Mouse (Mus musculus) CH12.LX (cell line): Measurements from ENCODE around the gene Gm20517. TPM values are rescaled to one million over a fixed set of nuclear protein-coding genes. Genes with fewer than 3 reads are reported as not detected.

Source experiments
- DNase-seq: peaks from one replicate; pipeline ENCODE4 v3.0.0-alpha.2; 2013; ENCODE audit errors: extremely low read depth
- H3K27ac ChIP-seq: 2 replicates; pipeline ENCODE4 v1.5.1; 2012; ENCODE audit warnings: low read depth, mild to moderate bottlenecking, control low read depth, moderate library complexity; ENCODE audit not compliant: insufficient read depth
- H3K27me3 ChIP-seq: replicated peaks from 2 replicates; pipeline ENCODE3; 2012; ENCODE audit warnings: inconsistent platforms
- H3K36me3 ChIP-seq, 2 experiments: replicated peaks in 1 of 2; 2 replicates each; pipeline versions ENCODE3 to v1.6.1; 2012; ENCODE audit warnings: inconsistent platforms in 1 of 2, low read length in 1 of 2, mild to moderate bottlenecking in 1 of 2, mixed read lengths in 1 of 2, moderate library complexity in 1 of 2; ENCODE audit not compliant: control insufficient read depth in 1 of 2, insufficient read depth in 1 of 2
- H3K4me1 ChIP-seq, 2 experiments: 2 replicates each; pipeline ENCODE4 v1.6.1; 2012; ENCODE audit warnings: inconsistent platforms in 1 of 2, moderate library complexity in 1 of 2; ENCODE audit not compliant: insufficient read depth in 2 of 2, control insufficient read depth in 1 of 2
- H3K4me2 ChIP-seq: 2 replicates; pipeline ENCODE4 v1.6.1; 2012; ENCODE audit warnings: low read depth, mild to moderate bottlenecking, control low read depth; ENCODE audit not compliant: poor library complexity, insufficient read depth, severe bottlenecking
- H3K4me3 ChIP-seq, 3 experiments: fragments of 150-350 bp in 1 of 3; sonication (generic) in 1 of 3; replicated peaks in 1 of 3; 2 replicates each; pipeline versions ENCODE3 to v1.5.1; 2011 to 2012; ENCODE audit warnings: low read depth in 2 of 3, low read length in 2 of 3, mild to moderate bottlenecking in 2 of 3, moderate library complexity in 2 of 3, control low read depth in 1 of 3, improper control_type of control experiment in 1 of 3, inconsistent platforms in 1 of 3, mixed read lengths in 1 of 3; ENCODE audit not compliant: poor library complexity in 1 of 3
- H3K79me2 ChIP-seq: replicated peaks from 2 replicates; pipeline ENCODE4 v1.6.1; 2012; ENCODE audit warnings: mild to moderate bottlenecking, moderate library complexity; ENCODE audit not compliant: control insufficient read depth, poor library complexity, insufficient read depth, severe bottlenecking; ENCODE audit errors: extremely low read depth
- H3K9ac ChIP-seq: 2 replicates; pipeline ENCODE4 v1.6.1; 2012; ENCODE audit warnings: low read depth, mild to moderate bottlenecking, control low read depth, moderate library complexity; ENCODE audit not compliant: insufficient read depth
- H3K9me3 ChIP-seq: replicated peaks from 2 replicates; pipeline ENCODE3; 2012; ENCODE audit warnings: low read length, inconsistent platforms, mixed read lengths
- CHD2 ChIP-seq: IDR thresholded peaks from 2 replicates; pipeline ENCODE4 v1.6.1; 2011; ENCODE audit warnings: low read length, improper control_type of control experiment
- ELF1 ChIP-seq: IDR thresholded peaks from 2 replicates; pipeline ENCODE4 v1.6.1; 2014; ENCODE audit warnings: low read depth, mild to moderate bottlenecking, inconsistent platforms, low read length, improper control_type of control experiment
- EP300 ChIP-seq: IDR thresholded peaks from 2 replicates; pipeline ENCODE4 v1.6.1; 2011; ENCODE audit warnings: low read length, improper control_type of control experiment
- ETS1 ChIP-seq: conservative IDR thresholded peaks from 2 replicates; pipeline ENCODE4 v1.6.1; 2012; ENCODE audit warnings: low read depth, mild to moderate bottlenecking, inconsistent platforms, low read length, improper control_type of control experiment, moderate library complexity
- GABPA ChIP-seq: IDR thresholded peaks from 2 replicates; pipeline ENCODE4 v1.6.1; 2012; ENCODE audit warnings: low read depth, low read length, improper control_type of control experiment, inconsistent platforms; ENCODE audit not compliant: insufficient replicate concordance
- HCFC1 ChIP-seq: IDR thresholded peaks from 2 replicates; pipeline ENCODE4 v1.6.1; 2012; ENCODE audit warnings: low read depth, mild to moderate bottlenecking, inconsistent platforms, low read length, improper control_type of control experiment
- IRF4 ChIP-seq: IDR thresholded peaks from 2 replicates; pipeline ENCODE4 v1.6.1; 2014; ENCODE audit warnings: low read depth, mild to moderate bottlenecking, inconsistent platforms, low read length, improper control_type of control experiment
- JUN ChIP-seq: IDR thresholded peaks from 2 replicates; pipeline ENCODE4 v1.6.1; 2011; ENCODE audit warnings: low read depth, mild to moderate bottlenecking, low read length, improper control_type of control experiment, moderate library complexity; ENCODE audit not compliant: insufficient read depth
- JUND ChIP-seq: conservative IDR thresholded peaks from 2 replicates; pipeline ENCODE4 v1.6.1; 2011; ENCODE audit warnings: low read depth, low read length, improper control_type of control experiment
- KAT2A ChIP-seq: IDR thresholded peaks from 2 replicates; pipeline ENCODE4 v1.6.1; 2012; ENCODE audit warnings: low read length, improper control_type of control experiment, inconsistent platforms; ENCODE audit not compliant: insufficient replicate concordance
- MYC ChIP-seq: IDR thresholded peaks from 2 replicates; pipeline ENCODE4 v1.6.1; 2011; ENCODE audit warnings: low read depth, mild to moderate bottlenecking, improper control_type of control experiment, low read length
- NRF1 ChIP-seq: IDR thresholded peaks from 2 replicates; pipeline ENCODE4 v1.6.1; 2014; ENCODE audit warnings: low read depth, mild to moderate bottlenecking, inconsistent platforms, low read length, improper control_type of control experiment, moderate library complexity
- PAX5 ChIP-seq: IDR thresholded peaks from 2 replicates; pipeline ENCODE4 v1.6.1; 2012; ENCODE audit warnings: low read length, inconsistent platforms, mixed read lengths
- RAD21 ChIP-seq: IDR thresholded peaks from 2 replicates; pipeline ENCODE4 v1.6.1; 2011; ENCODE audit warnings: low read depth, mild to moderate bottlenecking, low read length, improper control_type of control experiment, moderate library complexity
- RCOR1 ChIP-seq: conservative IDR thresholded peaks from 2 replicates; pipeline ENCODE4 v1.6.1; 2012; ENCODE audit warnings: low read depth, mild to moderate bottlenecking, inconsistent platforms, low read length, improper control_type of control experiment
- SMC3 ChIP-seq: IDR thresholded peaks from 2 replicates; pipeline ENCODE4 v1.6.1; 2011; ENCODE audit warnings: low read depth, low read length, improper control_type of control experiment
- TBP ChIP-seq: conservative IDR thresholded peaks from 2 replicates; pipeline ENCODE4 v1.6.1; 2011; ENCODE audit warnings: low read depth, low read length, improper control_type of control experiment
- TCF12 ChIP-seq: IDR thresholded peaks from 2 replicates; pipeline ENCODE4 v1.6.1; 2014; ENCODE audit warnings: low read depth, mild to moderate bottlenecking, inconsistent platforms, low read length, improper control_type of control experiment
- ZC3H11A ChIP-seq: IDR thresholded peaks from 2 replicates; pipeline ENCODE4 v1.6.1; 2012; ENCODE audit warnings: low read depth, mild to moderate bottlenecking, inconsistent platforms, low read length, improper control_type of control experiment
- ZKSCAN1 ChIP-seq: IDR thresholded peaks from 2 replicates; pipeline ENCODE4 v1.6.1; 2012; ENCODE audit warnings: low read depth, inconsistent platforms, low read length, improper control_type of control experiment, borderline replicate concordance
- ZMIZ1 ChIP-seq: IDR thresholded peaks from 2 replicates; pipeline ENCODE4 v1.6.1; 2012; ENCODE audit warnings: low read depth, mild to moderate bottlenecking, inconsistent platforms, low read length, improper control_type of control experiment
- ZNF384 ChIP-seq: IDR thresholded peaks from 2 replicates; pipeline ENCODE4 v1.6.1; 2012; ENCODE audit warnings: low read depth, low read length, improper control_type of control experiment, inconsistent platforms
- dilution Hi-C: fragments of 300-500 bp; cut with MboI; formaldehyde crosslinking; loops from 2 replicates; pipeline ENCODE4 v1.14.3; 2020; ENCODE audit warnings: low sequenced_read_pairs; ENCODE audit not compliant: extremely low pct_unique_long_range_greater_than_20kb, extremely low pct_ligation_motif_present
- in situ Hi-C: fragments of 300-500 bp; cut with MboI; formaldehyde crosslinking; loops from 3 replicates; pipeline ENCODE4 v1.14.3; 2019; ENCODE audit warnings: low sequenced_read_pairs, low pct_ligation_motif_present, low pct_unique_long_range_greater_than_20kb, mixed read lengths
- polyA plus RNA-seq: library from polyadenylated mRNA; unstranded; fragments of >175 nt; gene quantifications from 2 replicates; pipeline ENCODE4 v1.2.1, GENCODE M21; 2012; ENCODE audit warnings: low read depth; ENCODE audit not compliant: insufficient read length
- total RNA-seq, 2 experiments: library from RNA; depleted of rRNA; stranded (reverse); fragments of 300-350 nt in 1 of 2; fragments of >200 nt in 1 of 2; gene quantifications; 2 replicates each; pipeline ENCODE4 v1.2.3; 2012 to 2014

Gene Gm20517
- total and polyA plus RNA-seq, 3 experiments = 1.1 to 1.8 (median 1.8) TPM

DNA sequence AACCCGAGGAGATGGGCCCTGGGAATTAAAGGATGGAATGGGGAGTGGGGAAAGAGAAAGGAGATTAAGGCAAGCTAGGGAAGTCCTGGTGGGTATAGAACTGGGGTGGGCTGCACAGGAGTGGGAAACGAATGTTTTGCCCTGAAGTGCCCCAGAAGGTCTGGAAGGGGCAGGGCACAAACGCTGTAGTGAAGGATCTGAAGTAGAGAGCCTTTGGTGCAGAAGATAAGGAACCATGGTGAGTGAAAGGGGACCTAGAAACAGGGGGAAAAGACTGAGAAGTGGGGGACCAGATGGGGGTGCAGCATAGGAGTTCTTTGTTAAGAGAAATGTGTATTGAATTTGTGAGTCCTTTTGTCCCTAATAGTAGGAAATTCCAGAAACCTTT lies 19.3 kb downstream of the Gm20517 start, which contains the start of gene Usp49:
TSS of gene Usp49 (plus strand) at position 13 of the 388 bp plus-strand sequence.
- H3K79me2 ChIP-seq = 0 out of 2 replicates have a peak, but pooled peaks cover 2% of the 10 kb centered on the region
- H3K4me2 ChIP-seq = peak within 1 kb of the TSS; percentile 93
- no peaks in the 10 kb centered on the region for H3K9me3 ChIP-seq
- H3K36me3 ChIP-seq = peaks cover 3 to 25% of the 10 kb centered on the region in 2 experiments
- H3K4me1 ChIP-seq = peaks cover 4 to 20% of the 10 kb centered on the region in 2 experiments; a peak in 2 of 4 replicates
- peak within 1 kb of the TSS; percentile 85 for H3K9ac ChIP-seq
- in situ Hi-C loops (no loop called here), dilution Hi-C loops (no loop called here)
- peak within 1 kb of the TSS; percentile 27 to 62 (median 60) for H3K4me3 ChIP-seq
- DNase-seq = no peak
- TF ChIP-seq JUN = no peak
- TF ChIP-seq, all 38 proteins: peak for 0
- Histone ChIP-seq H3K27me3 (no peaks in the 10 kb centered on the region), H3K27ac (no peak within 1 kb of the TSS)

DNA sequence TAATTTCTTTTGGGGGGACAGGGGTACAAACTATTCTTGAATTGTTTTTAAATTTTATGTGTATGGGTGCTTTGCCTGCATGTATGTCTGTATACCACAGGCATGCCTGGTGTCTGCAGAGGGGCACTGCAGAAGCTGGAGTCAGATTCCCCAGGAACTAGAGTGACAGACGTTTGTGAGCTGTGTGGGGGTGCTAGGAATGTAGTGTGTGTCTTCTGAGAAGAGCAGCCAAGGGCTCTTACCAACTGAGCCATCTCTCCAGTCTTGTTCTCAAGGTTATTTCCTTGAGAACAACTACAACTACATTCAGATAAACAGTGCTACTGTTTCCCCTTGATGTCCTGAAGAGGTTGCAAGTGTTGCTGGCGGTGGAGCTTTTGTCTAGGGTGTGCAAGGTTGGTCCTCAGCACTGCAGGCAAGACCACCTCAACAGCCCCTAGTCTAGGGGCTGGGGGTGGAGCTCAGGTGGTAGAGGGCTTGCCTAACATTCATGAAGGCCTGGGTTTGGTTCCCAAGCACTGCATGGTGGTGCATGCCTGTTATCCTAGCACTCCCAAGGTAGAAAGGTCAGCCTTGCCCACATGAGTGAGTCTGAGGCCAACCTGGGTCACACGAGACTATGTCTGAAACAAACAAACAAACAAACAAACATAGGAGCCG lies 20.9 kb downstream of the Gm20517 start:
- Histone ChIP-seq H3K4me3 (no peak overlapping the region), H3K4me2 (no peak overlapping the region), H3K79me2 (0 out of 2 replicates have a peak, but pooled peaks cover 2% of the 10 kb centered on the region), H3K4me1 (peaks cover 4 to 20% of the 10 kb centered on the region in 2 experiments; a peak in 2 of 4 replicates), H3K27ac (no peak overlapping the region), H3K9me3 (no peaks in the 10 kb centered on the region), H3K9ac (no peak overlapping the region), H3K27me3 (no peaks in the 10 kb centered on the region), H3K36me3 (peaks cover 3 to 18% of the 10 kb centered on the region in 2 experiments)
- in situ Hi-C loops = no loop called here
- dilution Hi-C loops = no loop called here
- TF ChIP-seq JUND (no peak), CHD2 (no peak), ZNF384 (no peak), ZC3H11A (no peak), SMC3 (no peak), HCFC1 (no peak), ZMIZ1 (no peak), GABPA (no peak)
- DNase-seq = no peak

DNA sequence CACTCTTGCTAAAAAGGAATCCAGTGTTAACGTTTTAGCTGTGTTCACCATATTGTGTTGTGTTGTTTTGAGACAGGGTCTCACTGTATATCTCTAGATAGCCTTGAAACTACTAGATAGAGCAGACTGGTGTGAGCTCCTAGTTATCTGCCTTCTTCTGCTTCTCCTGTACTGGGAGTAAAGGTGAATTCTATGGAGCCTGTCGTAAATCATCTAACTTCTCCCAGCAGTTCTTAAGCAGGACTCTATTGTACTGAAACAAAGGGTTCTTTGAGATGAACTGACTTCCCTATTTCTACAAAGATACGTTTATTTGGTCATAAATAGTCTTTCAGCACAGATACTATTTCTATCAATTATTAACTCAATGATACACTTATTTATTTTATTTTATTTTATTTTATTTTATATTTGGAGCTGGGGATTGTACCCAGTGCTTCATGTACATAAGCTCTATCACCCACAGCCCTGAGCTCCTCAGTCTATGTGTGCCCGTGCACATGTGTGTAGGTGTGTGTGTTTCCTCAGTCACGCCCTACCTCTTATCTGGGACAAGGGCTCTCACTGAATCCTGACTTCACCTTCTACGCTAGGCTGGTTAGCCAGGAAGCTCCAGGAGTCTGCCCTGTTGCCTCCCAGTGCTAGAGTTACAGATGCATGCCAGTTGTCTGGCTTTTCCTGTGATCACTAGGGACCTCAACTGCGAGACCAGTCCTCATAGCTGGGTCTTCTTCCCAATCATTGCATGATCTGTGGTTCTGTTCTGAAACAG lies 22.8 kb downstream of the Gm20517 start:
- Histone ChIP-seq H3K4me3 (no peak overlapping the region), H3K4me2 (no peak overlapping the region), H3K27me3 (no peaks in the 10 kb centered on the region), H3K79me2 (no peaks in the 10 kb centered on the region), H3K4me1 (peaks cover 0 to 8% of the 10 kb centered on the region in 2 experiments; a peak in 2 of 4 replicates), H3K9ac (no peak overlapping the region), H3K9me3 (no peaks in the 10 kb centered on the region), H3K36me3 (peaks cover 3 to 14% of the 10 kb centered on the region in 2 experiments), H3K27ac (no peak overlapping the region)
- dilution Hi-C loops = no loop called here
- no peak for DNase-seq
- in situ Hi-C loops = no loop called here
- TF ChIP-seq ETS1 = no peak
- no peak for TF ChIP-seq TCF12
- no peak for TF ChIP-seq CHD2
- TF ChIP-seq HCFC1 = no peak
- TF ChIP-seq NRF1 = no peak
- TF ChIP-seq MYC = no peak
- TF ChIP-seq EP300 = no peak
- TF ChIP-seq ELF1 = no peak
- no peak for TF ChIP-seq ZKSCAN1
- no peak for TF ChIP-seq JUN
- TF ChIP-seq TBP = no peak
- TF ChIP-seq ZMIZ1 = no peak
- TF ChIP-seq PAX5 = no peak
- no peak for TF ChIP-seq IRF4
- TF ChIP-seq KAT2A = no peak
- TF ChIP-seq RAD21 = no peak
- no peak for TF ChIP-seq RCOR1
